ENCODE assay signal across 12 mouse cellular contexts in genomic region chr3:34572081-34572480, GRCm38 (mm10).
A peak's percentile ranks its signal among the peaks of the same experiment; 100 is the strongest.
DNase-seq lines count a peak whose midpoint lies in the region; TF ChIP-seq lines count a peak whose summit lies in the region.
"Had no signal": no experiment of that assay in that cellular context is flagged by ENCODE, and none has a peak within 500 bp of the region (broad histone marks: within the 10 kb centered on the region; RNA-seq: fewer than 3 reads in every experiment).

No protein-coding gene starts in this region.

- DNase-seq in heart, adult 11 months: peak; percentile 53
- DNase-seq in heart, adult 9 months (ENCODE audit: low spot score in 2 of 2): no peak
- peak; percentile 22 for DNase-seq in cerebellum, adult 8-10 months
- DNase-seq in frontal cortex, adult 2 months (ENCODE audit: extremely low spot score in 1 of 2, low spot score in 1 of 2): peak; percentile 82 to 89
- DNase-seq in left cerebral cortex, postnatal 25 days (ENCODE audit: low spot score in 2 of 2): peak; percentile 72 to 96
- no peak for DNase-seq in adrenal gland, adult 8-10 months
- no peak for DNase-seq in spleen, postnatal 10 days (ENCODE audit: low spot score in 2 of 2)
- DNase-seq in gastrocnemius, adult 2 months: no peak
- DNase-seq: adrenal gland, postnatal 14 days; kidney, adult 8-10 months had no signal

- intact Hi-C loops in left cerebral cortex, postnatal 25 days (cut with DNase I): loop anchor here (1.0 to 5.0 kb wide), 3 partner anchors 65 to 770 kb away; no protein-coding TSS in a partner anchor
- intact Hi-C loops in gastrocnemius, adult 2 months (cut with DNase I): no loop called here

- H3K4me3 ChIP-seq in gastrocnemius, adult 2 months: no peak overlapping the region
- H3K4me3 ChIP-seq: heart, embryonic 15.5 days; limb, embryonic 13.5 days had no signal

- TF ChIP-seq CTCF in gastrocnemius, adult 2 months (IDR thresholded peaks at IDR 0.05): no peak

- no peak overlapping the region for H3K27ac ChIP-seq in gastrocnemius, adult 2 months
- H3K27ac ChIP-seq: heart, embryonic 15.5 days; limb, embryonic 13.5 days had no signal

Comparison
In these comparisons a context has a peak if more than half of its experiments do, and no peak if none do; other contexts are left out.
1. DNase-seq: peak in heart, adult 11 months (single experiment), cerebellum, adult 8-10 months (single experiment), frontal cortex, adult 2 months (2 of 2) and left cerebral cortex, postnatal 25 days (2 of 2); none in heart, adult 9 months (0 of 2), adrenal gland, adult 8-10 months (single experiment), spleen, postnatal 10 days (0 of 2) and gastrocnemius, adult 2 months (single experiment).